Mouse (Mus musculus): ENCODE data around the gene Moxd1.

Moxd1 gene

GRCm38 (mm10) chr10:24223449-24224143 lies at the start of gene Moxd1:
Gene Moxd1 (plus strand): TSS chr10:24223517.
- no peak for DNase-seq (ENCODE audit: low read depth in 1 of 2, low spot score in 2 of 2)

- no peak for DNase-seq (ENCODE audit: low read depth in 1 of 2, low spot score in 2 of 2)
These were observed 32.9 kb upstream of the Moxd1 start for GRCm38 (mm10) chr10:24190392-24190791.

DNA sequence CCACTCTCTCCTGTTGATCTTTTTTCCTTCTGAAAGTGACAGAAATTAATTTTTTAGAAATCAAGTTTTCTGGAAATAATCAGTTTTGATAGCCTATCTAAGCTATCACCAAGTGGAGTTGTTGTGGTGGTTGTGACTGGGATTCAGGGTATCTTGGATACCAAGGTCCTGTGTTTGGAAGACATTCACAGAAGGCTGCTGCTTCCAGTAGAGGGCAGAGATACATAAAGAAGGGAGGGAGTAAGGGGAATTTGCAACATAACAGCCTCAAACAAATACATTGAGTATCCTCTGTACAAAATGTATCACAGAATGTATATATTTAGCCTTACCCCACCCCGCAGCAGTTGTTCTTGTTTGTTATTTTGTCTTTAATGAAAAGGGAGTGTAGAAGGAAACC lies 31.3 kb upstream of the Moxd1 start:
- no peak for DNase-seq (ENCODE audit: low read depth in 1 of 2, low spot score in 2 of 2)

DNA sequence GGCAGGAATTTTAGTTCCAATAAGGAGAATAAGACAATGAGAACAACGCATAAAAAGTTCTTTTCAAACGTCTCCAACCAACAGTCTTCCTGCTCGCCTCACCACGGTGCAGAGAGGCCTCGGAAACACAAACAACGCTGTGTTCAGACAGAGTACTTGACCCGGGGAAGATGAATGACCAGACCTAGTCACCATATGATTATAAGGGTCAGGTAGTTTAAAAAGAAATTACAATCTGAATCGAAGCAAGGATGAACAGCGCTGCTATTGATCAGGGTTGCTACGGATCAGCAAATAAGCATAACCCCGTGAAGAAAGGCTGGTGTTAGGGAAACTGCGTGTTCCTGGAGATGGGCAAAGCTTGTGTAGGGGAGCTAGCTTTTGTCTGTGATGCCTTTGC lies 24.0 kb upstream of the Moxd1 start:
- no peak for DNase-seq (ENCODE audit: low read depth in 1 of 2, low spot score in 2 of 2)

- DNase-seq (ENCODE audit: low read depth in 1 of 2, low spot score in 2 of 2), result no peak
These were observed 23.2 kb upstream of the Moxd1 start for GRCm38 (mm10) chr10:24200099-24200498.

DNA sequence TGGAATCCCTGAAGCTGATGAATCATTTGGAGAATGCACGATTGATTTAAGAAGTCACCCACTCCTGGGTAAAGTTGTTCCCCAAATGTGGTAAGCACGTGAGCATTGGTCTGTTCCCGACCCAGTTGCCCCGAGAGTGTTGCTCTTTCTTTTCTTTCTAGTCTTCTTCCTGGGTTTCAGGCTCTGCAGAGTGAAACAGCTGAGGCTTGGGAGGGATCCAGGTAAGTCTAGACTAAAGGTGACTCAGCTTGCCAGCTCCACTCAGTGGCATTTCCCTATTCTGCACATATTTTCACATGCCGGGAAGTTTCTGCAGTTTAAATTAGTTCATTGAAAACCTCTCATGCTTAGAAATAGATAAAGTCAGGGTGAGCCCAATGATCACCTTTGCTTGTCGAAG lies 13.2 kb upstream of the Moxd1 start:
- no peak for DNase-seq (ENCODE audit: low read depth in 1 of 2, low spot score in 2 of 2)

GRCm38 (mm10) chr10:24213297-24213696 lies 10.0 kb upstream of the Moxd1 start:
- DNase-seq (ENCODE audit: low read depth in 1 of 2, low spot score in 2 of 2), result no peak

DNA sequence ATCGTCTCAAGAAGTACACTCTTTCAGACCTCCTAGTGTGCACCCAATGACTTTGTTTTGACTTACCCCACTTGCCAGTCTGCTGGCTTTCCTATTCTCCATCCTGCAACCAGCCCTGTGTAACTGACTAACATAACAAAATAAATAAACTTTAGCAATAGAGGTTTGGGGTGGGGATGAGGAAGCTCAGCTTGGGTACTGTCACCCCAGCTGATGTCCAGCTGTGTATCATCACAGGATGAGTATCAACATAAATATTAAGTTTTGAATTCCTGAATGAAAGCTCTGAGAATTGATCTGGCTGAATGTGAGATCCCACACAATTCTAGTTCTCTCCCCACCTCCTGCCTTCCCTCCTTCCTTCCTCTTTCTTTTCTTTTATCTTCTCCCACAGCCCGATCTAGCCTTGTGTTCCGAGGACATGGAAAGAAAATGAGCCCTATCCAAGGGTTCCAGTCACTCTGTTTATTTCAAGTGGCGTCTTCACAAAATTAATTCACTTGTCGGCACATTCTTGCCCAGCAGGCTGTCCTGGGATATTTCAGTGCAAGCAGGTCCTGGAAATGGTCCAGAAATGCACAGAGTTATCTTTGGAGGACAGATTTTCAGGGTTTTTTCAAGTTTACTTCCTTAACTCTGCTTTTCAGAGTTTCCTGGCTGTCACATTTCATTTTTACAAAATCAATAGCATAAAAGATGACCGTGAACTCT lies 5.6 kb upstream of the Moxd1 start:
- no peak for DNase-seq (ENCODE audit: low read depth in 1 of 2, low spot score in 2 of 2)

- no peak for DNase-seq (ENCODE audit: low read depth in 1 of 2, low spot score in 2 of 2)
These were observed 2.4 kb upstream of the Moxd1 start for GRCm38 (mm10) chr10:24220931-24221330.

GRCm38 (mm10) chr10:24222911-24223310 lies 406 bp upstream of the Moxd1 start:
- DNase-seq (ENCODE audit: low read depth in 1 of 2, low spot score in 2 of 2), result no peak

DNA sequence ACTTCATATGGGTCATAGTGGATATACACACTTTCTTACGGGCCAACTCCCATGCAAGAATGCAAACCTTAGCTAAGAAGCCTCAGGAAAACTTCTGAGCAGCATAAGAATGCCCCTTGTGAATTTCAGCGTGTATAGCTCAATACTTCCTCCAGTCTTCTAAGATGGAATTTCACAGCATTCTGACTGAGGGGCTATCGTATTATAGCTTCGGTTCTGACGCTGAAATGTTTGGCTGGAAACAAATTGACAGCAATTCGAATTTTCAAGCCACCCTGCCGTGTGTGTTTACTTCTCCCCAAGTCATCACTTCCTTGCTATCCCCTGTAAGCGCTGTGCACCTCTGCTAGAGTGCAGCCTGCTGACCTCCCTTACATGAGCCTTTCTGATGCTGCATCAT lies 1.3 kb downstream of the Moxd1 start:
- no peak for DNase-seq (ENCODE audit: low read depth in 1 of 2, low spot score in 2 of 2)

GRCm38 (mm10) chr10:24228318-24229183 lies 5.2 kb downstream of the Moxd1 start:
- no peak for DNase-seq (ENCODE audit: low read depth in 1 of 2, low spot score in 2 of 2)

- no peak for DNase-seq (ENCODE audit: low read depth in 1 of 2, low spot score in 2 of 2)
These were observed 9.0 kb downstream of the Moxd1 start for GRCm38 (mm10) chr10:24232281-24232680.

- no peak for DNase-seq (ENCODE audit: low read depth in 1 of 2, low spot score in 2 of 2)
These were observed 12.3 kb downstream of the Moxd1 start for GRCm38 (mm10) chr10:24235426-24236283.

DNA sequence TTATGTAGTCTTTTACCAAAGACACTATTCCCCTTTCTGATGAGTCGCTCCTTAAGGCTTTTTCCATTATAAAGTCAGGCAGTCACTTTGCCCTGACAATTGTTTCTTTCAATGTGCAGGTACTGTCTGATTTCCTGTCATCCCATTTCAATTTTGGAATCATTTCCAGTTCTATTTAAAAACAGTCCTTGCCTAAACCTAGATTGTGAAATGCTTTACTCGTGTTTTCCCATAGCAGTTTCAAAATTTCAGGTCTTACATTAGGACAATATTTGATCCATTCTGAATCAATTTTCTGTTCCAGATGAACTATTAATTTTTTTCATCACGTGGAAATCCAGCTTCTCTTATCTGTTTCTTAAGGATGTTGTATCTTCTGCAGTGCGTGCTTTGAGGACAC lies 23.5 kb downstream of the Moxd1 start:
- no peak for DNase-seq (ENCODE audit: low read depth in 1 of 2, low spot score in 2 of 2)

GRCm38 (mm10) chr10:24248116-24248515 lies 24.8 kb downstream of the Moxd1 start:
- no peak for DNase-seq (ENCODE audit: low read depth in 1 of 2, low spot score in 2 of 2)

DNA sequence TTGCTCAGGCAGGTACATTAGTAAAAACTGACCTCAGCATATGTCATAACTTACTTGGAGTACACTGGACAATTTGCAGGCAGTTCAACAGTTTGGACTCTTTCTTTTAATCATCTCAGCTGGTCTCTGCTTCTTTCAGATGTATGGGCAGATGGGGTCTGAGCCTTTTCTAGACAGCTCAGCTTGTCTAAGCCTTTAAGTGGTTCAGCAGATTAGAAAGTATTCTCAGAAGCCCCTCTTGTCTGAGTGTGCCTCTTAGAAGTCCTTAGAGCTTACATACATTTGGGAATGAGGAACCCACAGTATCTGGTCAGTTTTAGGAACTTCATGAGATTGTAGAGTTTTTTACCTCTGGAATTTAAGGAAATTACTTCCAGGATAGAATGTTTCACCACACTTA lies 28.3 kb downstream of the Moxd1 start:
- no peak for DNase-seq (ENCODE audit: low read depth in 1 of 2, low spot score in 2 of 2)

- no peak for DNase-seq (ENCODE audit: low read depth in 1 of 2, low spot score in 2 of 2)
These were observed 34.8 kb downstream of the Moxd1 start for GRCm38 (mm10) chr10:24258150-24258549.

GRCm38 (mm10) chr10:24258885-24259284 lies 35.6 kb downstream of the Moxd1 start:
- DNase-seq (ENCODE audit: low read depth in 1 of 2, low spot score in 2 of 2), result no peak

DNA sequence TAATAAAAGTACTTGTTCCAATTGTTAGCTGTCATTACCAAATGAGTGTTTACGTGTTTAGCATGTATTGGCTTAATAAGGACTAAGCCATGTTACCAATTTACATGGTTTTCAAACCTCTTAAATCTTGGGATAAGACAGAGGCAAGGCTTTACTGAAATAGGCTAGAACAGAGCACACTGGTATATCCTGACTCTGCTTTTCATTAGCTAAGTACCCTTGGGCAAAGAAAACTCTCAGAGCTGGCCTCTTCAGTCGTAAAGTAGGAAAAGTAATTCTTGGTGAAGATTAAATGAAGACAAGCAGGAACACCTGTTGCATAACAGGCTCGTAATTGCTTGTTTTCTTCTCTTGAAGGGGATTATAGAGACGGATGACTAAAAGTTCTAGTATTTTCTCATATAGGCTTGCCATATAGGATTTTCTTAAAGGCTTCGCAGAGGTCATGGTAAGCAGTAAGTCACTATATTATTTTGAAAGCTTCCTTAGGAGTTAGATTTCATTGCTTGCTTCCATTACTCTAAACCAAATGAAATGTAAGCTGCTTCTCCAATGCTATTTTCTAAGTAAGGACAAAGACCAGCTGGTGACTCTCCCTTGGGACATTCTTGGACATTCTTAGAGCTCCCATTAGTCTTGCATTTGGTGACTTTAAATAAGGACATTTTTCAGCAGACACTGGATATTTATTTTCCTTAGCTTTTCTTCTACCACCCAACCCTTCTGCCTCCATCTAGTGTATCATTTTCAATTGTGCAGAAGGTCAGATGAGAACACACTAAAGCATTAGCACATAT lies 36.7 kb downstream of the Moxd1 start:
- no peak for DNase-seq (ENCODE audit: low read depth in 1 of 2, low spot score in 2 of 2)
